Mouse (Mus musculus) embryonic facial prominence, embryonic 15.5 days (tissue): ENCODE results near the gene Dhdds. TPM values are rescaled to one million over a fixed set of nuclear protein-coding genes. Genes with fewer than 3 reads are reported as not detected.

Experiments used
- ATAC-seq: fragments of 200-750 bp; cut with Nextera tagmentation; 2 replicates; pipeline ENCODE4 v1.8.0; 2017; ENCODE audit warnings: low read depth, moderate TSS enrichment; ENCODE audit not compliant: insufficient number of reproducible peaks, low FRiP score, low TSS enrichment
- H3K27ac ChIP-seq: fragments of 300-500 bp; sonication (generic); replicated peaks from 2 replicates; pipeline ENCODE4 v1.5.1; 2015; ENCODE audit warnings: mild to moderate bottlenecking, inconsistent platforms
- H3K27me3 ChIP-seq: fragments of 300-500 bp; sonication (generic); 2 replicates; pipeline ENCODE4 v1.6.1; 2015; ENCODE audit warnings: inconsistent platforms
- H3K36me3 ChIP-seq: fragments of 300-500 bp; sonication (generic); 2 replicates; pipeline ENCODE4 v1.6.1; 2015; ENCODE audit warnings: mild to moderate bottlenecking, inconsistent platforms
- H3K4me1 ChIP-seq: fragments of 300-500 bp; sonication (generic); 2 replicates; pipeline ENCODE4 v1.6.1; 2015; ENCODE audit warnings: inconsistent platforms
- H3K4me2 ChIP-seq: fragments of 300-500 bp; sonication (generic); replicated peaks from 2 replicates; pipeline ENCODE4 v1.6.1; 2015; ENCODE audit warnings: mild to moderate bottlenecking, inconsistent platforms
- H3K4me3 ChIP-seq: fragments of 300-500 bp; sonication (generic); replicated peaks from 2 replicates; pipeline ENCODE4 v1.5.1; 2015; ENCODE audit warnings: mild to moderate bottlenecking, inconsistent platforms
- H3K9ac ChIP-seq: fragments of 300-500 bp; sonication (generic); 2 replicates; pipeline ENCODE4 v1.6.1; 2015; ENCODE audit warnings: inconsistent platforms
- H3K9me3 ChIP-seq: fragments of 300-500 bp; sonication (generic); replicated peaks from 2 replicates; pipeline ENCODE4 v1.6.1; 2016; ENCODE audit warnings: inconsistent platforms
- WGBS: fragments of 180-500 bp; shearing (Covaris S2); methylation state at CpG from one replicate; pipeline ENCODE4 v1.1.7; 2015; 5-methylcytosine and 5-hydroxymethylcytosine counted together
- polyA plus RNA-seq: library from polyadenylated mRNA; unstranded; fragments of >200 nt; fragmentation: Nextera tagmentation; extraction: Ambion mirVana; gene quantifications from 2 replicates; pipeline ENCODE4 v1.2.1, GENCODE M21; 2015

Gene Dhdds
- polyA plus RNA-seq, 1 experiment from 2014 or later = 44.2 TPM

GRCm38 (mm10) chr4:133969114-133969770 lies 31.5 kb downstream of the Dhdds start:
- peaks cover 29% of the 10 kb centered on the region for H3K36me3 ChIP-seq
- H3K27me3 ChIP-seq = no peaks in the 10 kb centered on the region
- H3K9me3 ChIP-seq = no peaks in the 10 kb centered on the region
- peaks cover 37% of the 10 kb centered on the region for H3K4me1 ChIP-seq
- H3K9ac ChIP-seq = no peak overlapping the region
- WGBS = 37% methylated on average over 8 of the region's 8 CpGs
- ATAC-seq = no peak
- peak overlapping the region; percentile 100 for H3K27ac ChIP-seq
- H3K4me2 ChIP-seq = peak overlapping the region; percentile 98
- H3K4me3 ChIP-seq = peak overlapping the region; percentile 79

- under 1% methylated on average over 42 of the region's 42 CpGs for WGBS
- Histone ChIP-seq H3K27ac (peak within 1 kb of the TSS; percentile 100), H3K4me2 (peak within 1 kb of the TSS; percentile 98), H3K36me3 (peaks cover 38% of the 10 kb centered on the region), H3K4me3 (peak within 1 kb of the TSS; percentile 79), H3K4me1 (peaks cover 38% of the 10 kb centered on the region), H3K27me3 (no peaks in the 10 kb centered on the region), H3K9ac (peak within 1 kb of the TSS; percentile 86), H3K9me3 (no peaks in the 10 kb centered on the region)
- ATAC-seq = peak; percentile 31; the same call in 1 of the 2 replicates
Measured at GRCm38 (mm10) chr4:133968150-133968921, 32.4 kb downstream of the Dhdds start, which contains the start of gene Hmgn2. TSS of gene Hmgn2 (minus strand) at chr4:133968650.

GRCm38 (mm10) chr4:133967866-133968149 lies 32.9 kb downstream of the Dhdds start:
- Histone ChIP-seq H3K4me3 (peak overlapping the region; percentile 79), H3K27me3 (no peaks in the 10 kb centered on the region), H3K9me3 (no peaks in the 10 kb centered on the region), H3K36me3 (peaks cover 44% of the 10 kb centered on the region), H3K4me2 (peak overlapping the region; percentile 98), H3K9ac (peak overlapping the region; percentile 86), H3K4me1 (peaks cover 38% of the 10 kb centered on the region), H3K27ac (peak overlapping the region; percentile 100)
- peak; percentile 91 for ATAC-seq
- under 1% methylated on average over 29 of the region's 29 CpGs for WGBS

GRCm38 (mm10) chr4:133967138-133967865 lies 33.4 kb downstream of the Dhdds start:
- Histone ChIP-seq H3K27me3 (no peaks in the 10 kb centered on the region), H3K4me2 (peak overlapping the region; percentile 98), H3K4me3 (peak overlapping the region; percentile 79), H3K4me1 (peaks cover 38% of the 10 kb centered on the region), H3K27ac (peak overlapping the region; percentile 100), H3K9ac (peak overlapping the region; percentile 86), H3K9me3 (no peaks in the 10 kb centered on the region), H3K36me3 (peaks cover 48% of the 10 kb centered on the region)
- WGBS = under 1% methylated on average over 89 of the region's 101 CpGs
- peak; percentile 85 for ATAC-seq

- Histone ChIP-seq H3K4me3 (peak overlapping the region; percentile 79), H3K4me2 (peak overlapping the region; percentile 98), H3K9ac (peak overlapping the region; percentile 86), H3K27me3 (no peaks in the 10 kb centered on the region), H3K27ac (peak overlapping the region; percentile 100), H3K9me3 (no peaks in the 10 kb centered on the region), H3K4me1 (peaks cover 38% of the 10 kb centered on the region), H3K36me3 (peaks cover 41% of the 10 kb centered on the region)
- WGBS = 41% methylated on average over 12 of the region's 12 CpGs
- ATAC-seq = no peak
Measured at GRCm38 (mm10) chr4:133966271-133966940, 34.3 kb downstream of the Dhdds start.

GRCm38 (mm10) chr4:133962566-133962965 lies 38.2 kb downstream of the Dhdds start:
- Histone ChIP-seq H3K9me3 (no peaks in the 10 kb centered on the region), H3K4me3 (no peak overlapping the region)
- ATAC-seq = no peak

GRCm38 (mm10) chr4:133958884-133959283 lies 41.8 kb downstream of the Dhdds start:
- Histone ChIP-seq H3K4me2 (no peak overlapping the region), H3K9ac (no peak overlapping the region), H3K27me3 (no peaks in the 10 kb centered on the region), H3K36me3 (peaks cover 15% of the 10 kb centered on the region), H3K4me1 (no peaks in the 10 kb centered on the region), H3K27ac (no peak overlapping the region), H3K9me3 (no peaks in the 10 kb centered on the region), H3K4me3 (no peak overlapping the region)
- WGBS = 90% methylated on average over 1 of the region's 1 CpGs
- no peak for ATAC-seq

More at GRCm38 (mm10) chr4:133962566-133962965, 38.2 kb downstream of the Dhdds start:
- Histone ChIP-seq H3K4me1 (peaks cover 17% of the 10 kb centered on the region), H3K4me2 (no peak overlapping the region), H3K27me3 (no peaks in the 10 kb centered on the region), H3K36me3 (peaks cover 35% of the 10 kb centered on the region), H3K27ac (no peak overlapping the region), H3K9ac (no peak overlapping the region)
- 90% methylated on average over 7 of the region's 7 CpGs for WGBS

- no peak overlapping the region for H3K9ac ChIP-seq
- 76% methylated on average over 4 of the region's 4 CpGs for WGBS
- no peak overlapping the region for H3K27ac ChIP-seq
- ATAC-seq = no peak
- H3K4me2 ChIP-seq = no peak overlapping the region
- H3K36me3 ChIP-seq = no peaks in the 10 kb centered on the region
- no peak overlapping the region for H3K4me3 ChIP-seq
- no peaks in the 10 kb centered on the region for H3K9me3 ChIP-seq
- H3K4me1 ChIP-seq = no peaks in the 10 kb centered on the region
- no peaks in the 10 kb centered on the region for H3K27me3 ChIP-seq
Measured at GRCm38 (mm10) chr4:133956358-133956757, 44.4 kb downstream of the Dhdds start.

GRCm38 (mm10) chr4:133946736-133947135 lies 54.0 kb downstream of the Dhdds start:
- Histone ChIP-seq H3K9ac (no peak overlapping the region), H3K4me1 (no peaks in the 10 kb centered on the region), H3K4me3 (no peak overlapping the region), H3K4me2 (no peak overlapping the region), H3K27ac (no peak overlapping the region), H3K27me3 (no peaks in the 10 kb centered on the region), H3K9me3 (no peaks in the 10 kb centered on the region; the same call in 1 of the 2 replicates), H3K36me3 (no peaks in the 10 kb centered on the region)
- 38% methylated on average over 4 of the region's 4 CpGs for WGBS
- no peak for ATAC-seq

GRCm38 (mm10) chr4:133943791-133944190 lies 56.9 kb downstream of the Dhdds start:
- no peaks in the 10 kb centered on the region; the same call in 1 of the 2 replicates for H3K9me3 ChIP-seq
- no peaks in the 10 kb centered on the region for H3K27me3 ChIP-seq
- H3K27ac ChIP-seq = no peak overlapping the region
- no peaks in the 10 kb centered on the region for H3K4me1 ChIP-seq
- H3K4me2 ChIP-seq = no peak overlapping the region
- H3K4me3 ChIP-seq = no peak overlapping the region
- no peak for ATAC-seq
- no peak overlapping the region for H3K9ac ChIP-seq
- WGBS = 77% methylated on average over 3 of the region's 3 CpGs
- no peaks in the 10 kb centered on the region for H3K36me3 ChIP-seq

- H3K27me3 ChIP-seq = no peaks in the 10 kb centered on the region
- H3K4me3 ChIP-seq = no peak overlapping the region
- no peak for ATAC-seq
- no peak overlapping the region for H3K4me2 ChIP-seq
- no peaks in the 10 kb centered on the region for H3K4me1 ChIP-seq
- H3K27ac ChIP-seq = no peak overlapping the region
- H3K36me3 ChIP-seq = no peaks in the 10 kb centered on the region
- WGBS = 92% methylated on average over 4 of the region's 4 CpGs
- no peaks in the 10 kb centered on the region; the same call in 1 of the 2 replicates for H3K9me3 ChIP-seq
- H3K9ac ChIP-seq = no peak overlapping the region
Measured at GRCm38 (mm10) chr4:133942679-133943078, 58.0 kb downstream of the Dhdds start.
